Mouse (Mus musculus): Measurements from ENCODE around the gene Rps6ka1. TPM values are rescaled to one million over a fixed set of nuclear protein-coding genes. Genes with fewer than 3 reads are reported as not detected.
"Not testable (repeated sequence)": the region's sequence is repeated elsewhere in the genome, so short reads cannot be mapped to it uniquely, and the experiment has no call there.

The Rps6ka1 gene
- polyA plus RNA-seq, 1 experiment from 2014 or later = 148 TPM

- Histone ChIP-seq H3K9ac (ENCODE audit: low read depth, low read length) (no peak overlapping the region), H3K27ac (ENCODE audit: low read length) (no peak overlapping the region), H3K27me3 (replicated peaks; ENCODE audit: control insufficient read depth, insufficient read depth, low read length) (no peaks in the 10 kb centered on the region), H3K9me3 (ENCODE audit: control insufficient read depth, low read length) (no peaks in the 10 kb centered on the region), H3K4me3 (ENCODE audit: low read length) (no peak overlapping the region), H3K4me1 (ENCODE audit: control insufficient read depth, insufficient read depth, low read length) (no peaks in the 10 kb centered on the region), H3K4me2 (ENCODE audit: low read depth, low read length) (no peak overlapping the region), H3K36me3 (ENCODE audit: control insufficient read depth, insufficient read depth, low read length) (no peaks in the 10 kb centered on the region)
- no peak for ATAC-seq
- 74% methylated on average over 1 of the region's 1 CpGs for WGBS
Measured at GRCm38 (mm10) chr4:133846625-133847024, 41.0 kb downstream of the Rps6ka1 start.

GRCm38 (mm10) chr4:133845060-133845459 is 42.5 kb downstream of the Rps6ka1 start:
- no peak for ATAC-seq
- Histone ChIP-seq H3K9ac (ENCODE audit: low read depth, low read length) (no peak overlapping the region), H3K4me3 (ENCODE audit: low read length) (no peak overlapping the region), H3K27me3 (replicated peaks; ENCODE audit: control insufficient read depth, insufficient read depth, low read length) (no peaks in the 10 kb centered on the region), H3K36me3 (ENCODE audit: control insufficient read depth, insufficient read depth, low read length) (no peaks in the 10 kb centered on the region), H3K4me1 (ENCODE audit: control insufficient read depth, insufficient read depth, low read length) (peaks cover 4% of the 10 kb centered on the region), H3K27ac (ENCODE audit: low read length) (no peak overlapping the region), H3K9me3 (ENCODE audit: control insufficient read depth, low read length) (no peaks in the 10 kb centered on the region), H3K4me2 (ENCODE audit: low read depth, low read length) (no peak overlapping the region)
- WGBS = 87% methylated on average over 9 of the region's 9 CpGs

GRCm38 (mm10) chr4:133844209-133844841 is 43.3 kb downstream of the Rps6ka1 start:
- no peak overlapping the region for H3K27ac ChIP-seq (ENCODE audit: low read length)
- H3K9ac ChIP-seq (ENCODE audit: low read depth, low read length) = no peak overlapping the region
- H3K27me3 ChIP-seq (replicated peaks; ENCODE audit: control insufficient read depth, insufficient read depth, low read length) = no peaks in the 10 kb centered on the region
- no peak overlapping the region for H3K4me3 ChIP-seq (ENCODE audit: low read length)
- 62% methylated on average over 14 of the region's 14 CpGs for WGBS
- no peak for ATAC-seq
- no peaks in the 10 kb centered on the region for H3K36me3 ChIP-seq (ENCODE audit: control insufficient read depth, insufficient read depth, low read length)
- H3K4me2 ChIP-seq (ENCODE audit: low read depth, low read length) = no peak overlapping the region
- no peaks in the 10 kb centered on the region for H3K9me3 ChIP-seq (ENCODE audit: control insufficient read depth, low read length)
- peaks cover 4% of the 10 kb centered on the region for H3K4me1 ChIP-seq (ENCODE audit: control insufficient read depth, insufficient read depth, low read length)

DNA sequence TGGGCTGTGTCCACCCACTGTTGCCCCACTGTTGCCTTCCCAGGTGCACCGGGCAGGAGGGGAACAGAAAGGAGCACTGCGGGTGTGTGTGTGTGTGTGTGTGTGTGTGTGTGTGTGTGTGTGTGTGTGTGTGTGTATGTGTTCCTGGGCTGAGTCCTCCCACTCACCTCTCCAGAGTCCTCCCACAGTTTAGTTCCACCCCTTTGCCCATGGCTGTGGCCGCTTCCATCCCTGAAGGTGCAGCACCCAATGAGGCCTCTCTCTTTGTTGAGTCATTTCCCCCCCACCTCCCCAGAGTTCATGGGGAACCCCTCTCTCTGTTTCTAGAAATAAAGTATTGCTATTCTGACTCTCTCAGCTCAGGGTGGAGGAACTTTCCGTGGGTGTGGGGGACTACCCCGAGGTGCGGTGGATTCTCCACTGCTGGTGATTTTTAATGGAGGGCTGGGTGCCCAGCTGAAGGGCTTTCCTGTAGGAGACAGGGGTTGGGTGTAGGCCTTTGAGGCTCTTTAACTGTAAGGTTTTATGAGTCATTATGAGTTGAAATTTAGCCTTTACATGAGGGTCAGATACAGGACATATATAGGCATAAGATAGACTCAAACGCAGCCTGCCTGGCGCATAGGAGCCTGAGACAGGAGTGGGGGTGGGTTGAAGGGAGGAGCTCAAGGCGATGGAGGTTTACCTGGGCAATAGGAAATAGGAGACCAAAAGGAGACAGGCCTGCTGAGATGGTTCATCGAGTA is 44.4 kb downstream of the Rps6ka1 start:
- Histone ChIP-seq H3K27me3 (replicated peaks; ENCODE audit: control insufficient read depth, insufficient read depth, low read length) (no peaks in the 10 kb centered on the region), H3K36me3 (ENCODE audit: control insufficient read depth, insufficient read depth, low read length) (no peaks in the 10 kb centered on the region), H3K4me1 (ENCODE audit: control insufficient read depth, insufficient read depth, low read length) (peaks cover 4% of the 10 kb centered on the region), H3K9me3 (ENCODE audit: control insufficient read depth, low read length) (no peaks in the 10 kb centered on the region), H3K9ac (ENCODE audit: low read depth, low read length) (no peak overlapping the region), H3K4me2 (ENCODE audit: low read depth, low read length) (no peak overlapping the region), H3K4me3 (ENCODE audit: low read length) (no peak overlapping the region), H3K27ac (ENCODE audit: low read length) (no peak overlapping the region)
- WGBS = 79% methylated on average over 10 of the region's 10 CpGs
- ATAC-seq = no peak

- not testable (repeated sequence) for ATAC-seq; H3K4me3 ChIP-seq (ENCODE audit: low read length)
Measured at GRCm38 (mm10) chr4:133841756-133842483, 45.7 kb downstream of the Rps6ka1 start.

DNA sequence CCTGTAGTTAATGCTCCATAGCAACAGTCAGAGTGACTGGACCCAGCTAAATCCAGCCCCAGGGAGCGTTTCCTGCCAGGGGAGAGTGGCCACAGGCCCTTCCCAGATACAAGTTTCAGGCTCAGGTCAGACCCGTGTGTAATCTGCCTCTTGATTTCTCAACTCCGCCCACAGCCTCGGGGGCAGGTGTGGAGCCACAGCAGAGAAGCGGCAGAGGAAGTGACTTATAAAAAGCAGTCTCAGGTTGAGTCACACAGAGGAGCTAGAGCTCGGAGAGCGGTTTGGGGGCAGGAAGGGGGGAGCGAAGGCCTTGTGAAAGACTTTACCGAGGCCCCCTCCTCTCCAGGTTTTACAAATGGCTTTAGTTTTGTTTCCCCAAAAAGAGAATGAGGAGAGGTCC is 46.6 kb downstream of the Rps6ka1 start:
- Histone ChIP-seq H3K27me3 (replicated peaks; ENCODE audit: control insufficient read depth, insufficient read depth, low read length) (no peaks in the 10 kb centered on the region), H3K4me1 (ENCODE audit: control insufficient read depth, insufficient read depth, low read length) (peaks cover 4% of the 10 kb centered on the region), H3K4me2 (ENCODE audit: low read depth, low read length) (no peak overlapping the region), H3K36me3 (ENCODE audit: control insufficient read depth, insufficient read depth, low read length) (no peaks in the 10 kb centered on the region), H3K9ac (ENCODE audit: low read depth, low read length) (peak overlapping the region; percentile 37; the same call in 1 of the 2 replicates), H3K27ac (ENCODE audit: low read length) (peak overlapping the region; percentile 11; the same call in 1 of the 2 replicates), H3K4me3 (ENCODE audit: low read length) (no peak overlapping the region), H3K9me3 (ENCODE audit: control insufficient read depth, low read length) (no peaks in the 10 kb centered on the region)
- peak; percentile 77 for ATAC-seq
- WGBS = 25% methylated on average over 9 of the region's 9 CpGs

More at GRCm38 (mm10) chr4:133841756-133842483, 45.7 kb downstream of the Rps6ka1 start:
- H3K9me3 ChIP-seq (ENCODE audit: control insufficient read depth, low read length); H3K27me3 ChIP-seq (replicated peaks; ENCODE audit: control insufficient read depth, insufficient read depth, low read length); H3K4me1 ChIP-seq (ENCODE audit: control insufficient read depth, insufficient read depth, low read length); H3K27ac ChIP-seq (ENCODE audit: low read length); H3K36me3 ChIP-seq (ENCODE audit: control insufficient read depth, insufficient read depth, low read length); H3K4me2 ChIP-seq (ENCODE audit: low read depth, low read length); H3K9ac ChIP-seq (ENCODE audit: low read depth, low read length): not testable (repeated sequence)
- WGBS = 83% methylated on average over 7 of the region's 7 CpGs

DNA sequence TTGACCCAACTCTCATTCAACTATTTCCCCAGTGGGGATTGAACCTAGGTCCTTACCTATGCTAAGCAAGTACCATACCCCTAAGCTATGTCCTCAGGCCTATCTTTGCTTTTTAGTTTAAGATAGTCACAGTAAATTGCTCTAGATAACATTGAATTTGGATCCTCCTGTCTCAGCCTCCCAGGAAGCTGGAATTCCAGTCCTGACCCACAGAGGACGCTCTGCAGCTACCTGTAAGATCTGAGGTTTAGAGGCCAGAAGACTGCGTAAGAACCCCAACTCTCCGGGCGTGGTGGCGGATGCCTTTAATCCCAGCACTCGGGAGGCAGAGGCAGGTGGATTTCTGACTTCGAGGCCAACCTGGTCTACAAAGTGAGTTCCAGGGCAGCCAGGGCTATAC is 47.1 kb downstream of the Rps6ka1 start:
- 94% methylated on average over 7 of the region's 7 CpGs for WGBS
- ATAC-seq = no peak
- H3K9ac ChIP-seq (ENCODE audit: low read depth, low read length) = no peak overlapping the region
- H3K9me3 ChIP-seq (ENCODE audit: control insufficient read depth, low read length) = no peaks in the 10 kb centered on the region
- no peak overlapping the region for H3K4me2 ChIP-seq (ENCODE audit: low read depth, low read length)
- H3K4me1 ChIP-seq (ENCODE audit: control insufficient read depth, insufficient read depth, low read length) = peaks cover 4% of the 10 kb centered on the region
- H3K27ac ChIP-seq (ENCODE audit: low read length) = no peak overlapping the region
- H3K27me3 ChIP-seq (replicated peaks; ENCODE audit: control insufficient read depth, insufficient read depth, low read length) = no peaks in the 10 kb centered on the region
- H3K4me3 ChIP-seq (ENCODE audit: low read length) = no peak overlapping the region
- no peaks in the 10 kb centered on the region for H3K36me3 ChIP-seq (ENCODE audit: control insufficient read depth, insufficient read depth, low read length)

- Histone ChIP-seq H3K4me3 (ENCODE audit: low read length) (no peak overlapping the region), H3K9me3 (ENCODE audit: control insufficient read depth, low read length) (no peaks in the 10 kb centered on the region), H3K27ac (ENCODE audit: low read length) (no peak overlapping the region), H3K27me3 (replicated peaks; ENCODE audit: control insufficient read depth, insufficient read depth, low read length) (no peaks in the 10 kb centered on the region), H3K36me3 (ENCODE audit: control insufficient read depth, insufficient read depth, low read length) (no peaks in the 10 kb centered on the region), H3K4me2 (ENCODE audit: low read depth, low read length) (no peak overlapping the region), H3K9ac (ENCODE audit: low read depth, low read length) (no peak overlapping the region), H3K4me1 (ENCODE audit: control insufficient read depth, insufficient read depth, low read length) (peaks cover 4% of the 10 kb centered on the region)
- no peak for ATAC-seq
- 64% methylated on average over 4 of the region's 4 CpGs for WGBS
Measured at GRCm38 (mm10) chr4:133839385-133839826, 48.2 kb downstream of the Rps6ka1 start.

- Histone ChIP-seq H3K9me3 (ENCODE audit: control insufficient read depth, low read length) (no peaks in the 10 kb centered on the region), H3K4me1 (ENCODE audit: control insufficient read depth, insufficient read depth, low read length) (peaks cover 6% of the 10 kb centered on the region), H3K36me3 (ENCODE audit: control insufficient read depth, insufficient read depth, low read length) (no peaks in the 10 kb centered on the region), H3K4me3 (ENCODE audit: low read length) (no peak overlapping the region), H3K4me2 (ENCODE audit: low read depth, low read length) (no peak overlapping the region), H3K27ac (ENCODE audit: low read length) (no peak overlapping the region), H3K27me3 (replicated peaks; ENCODE audit: control insufficient read depth, insufficient read depth, low read length) (no peaks in the 10 kb centered on the region), H3K9ac (ENCODE audit: low read depth, low read length) (no peak overlapping the region)
- ATAC-seq = no peak
- 56% methylated on average over 10 of the region's 10 CpGs for WGBS
Measured at GRCm38 (mm10) chr4:133836575-133836974, 51.0 kb downstream of the Rps6ka1 start.

Data from intestine, embryonic 16.5 days (tissue).